Mouse (Mus musculus) leukemia stem cell, adult 10-12 weeks (primary cell): ENCODE results near the gene Tdpoz2. TPM values are rescaled to one million over a fixed set of nuclear protein-coding genes. Genes with fewer than 3 reads are reported as not detected.

Source experiments
- polyA plus RNA-seq: library from polyadenylated mRNA; stranded (reverse); fragments of >175 nt; gene quantifications from 2 replicates; pipeline ENCODE4 v1.2.3, GENCODE M21; 2012; ENCODE audit warnings: low replicate concordance

Tdpoz2 gene
- polyA plus RNA-seq = not detected in 2 replicates

GRCm38 (mm10) chr3:93652586-93652985 lies at the start of gene Tdpoz2:
Gene Tdpoz2, minus strand, starts transcription at chr3:93652686.

GRCm38 (mm10) chr3:93692970-93693369 lies 40.5 kb upstream of the Tdpoz2 start, which contains the start of gene Gm37596:
Gene Gm37596, minus strand, starts transcription at chr3:93693070.

GRCm38 (mm10) chr3:93676210-93676609 lies 23.7 kb upstream of the Tdpoz2 start, which contains the start of gene Tdpoz1:
Gene Tdpoz1, minus strand, starts transcription at chr3:93676310.

Other genes starting within 250 kb of the Tdpoz2 start
- gene Tchh, start 210.4 kb downstream of the Tdpoz2 start, polyA plus RNA-seq = 0.02 TPM in 1 of 2 replicates, not detected in the other
- not detected in 2 replicates for gene Tchhl1, start 183.9 kb downstream of the Tdpoz2 start, polyA plus RNA-seq
- 7.7 and 9.4 TPM in 2 replicates for gene S100a11, start 132.2 kb downstream of the Tdpoz2 start, polyA plus RNA-seq
- 1.1 and 19.2 TPM in 2 replicates for gene S100a10, start 97.6 kb downstream of the Tdpoz2 start, polyA plus RNA-seq
- gene Tdpoz1, start 23.6 kb upstream of the Tdpoz2 start, polyA plus RNA-seq = not detected in 2 replicates
- gene Gm37596, start 40.4 kb upstream of the Tdpoz2 start, polyA plus RNA-seq = not detected in 2 replicates
- gene Gm5773, start 120.3 kb upstream of the Tdpoz2 start, polyA plus RNA-seq = 0.20 TPM in 1 of 2 replicates, not detected in the other
- not detected in 2 replicates for gene Tdpoz4, start 143.7 kb upstream of the Tdpoz2 start, polyA plus RNA-seq
- not detected in 2 replicates for gene Tdpoz3, start 173.3 kb upstream of the Tdpoz2 start, polyA plus RNA-seq